In the genomic region with DNA sequence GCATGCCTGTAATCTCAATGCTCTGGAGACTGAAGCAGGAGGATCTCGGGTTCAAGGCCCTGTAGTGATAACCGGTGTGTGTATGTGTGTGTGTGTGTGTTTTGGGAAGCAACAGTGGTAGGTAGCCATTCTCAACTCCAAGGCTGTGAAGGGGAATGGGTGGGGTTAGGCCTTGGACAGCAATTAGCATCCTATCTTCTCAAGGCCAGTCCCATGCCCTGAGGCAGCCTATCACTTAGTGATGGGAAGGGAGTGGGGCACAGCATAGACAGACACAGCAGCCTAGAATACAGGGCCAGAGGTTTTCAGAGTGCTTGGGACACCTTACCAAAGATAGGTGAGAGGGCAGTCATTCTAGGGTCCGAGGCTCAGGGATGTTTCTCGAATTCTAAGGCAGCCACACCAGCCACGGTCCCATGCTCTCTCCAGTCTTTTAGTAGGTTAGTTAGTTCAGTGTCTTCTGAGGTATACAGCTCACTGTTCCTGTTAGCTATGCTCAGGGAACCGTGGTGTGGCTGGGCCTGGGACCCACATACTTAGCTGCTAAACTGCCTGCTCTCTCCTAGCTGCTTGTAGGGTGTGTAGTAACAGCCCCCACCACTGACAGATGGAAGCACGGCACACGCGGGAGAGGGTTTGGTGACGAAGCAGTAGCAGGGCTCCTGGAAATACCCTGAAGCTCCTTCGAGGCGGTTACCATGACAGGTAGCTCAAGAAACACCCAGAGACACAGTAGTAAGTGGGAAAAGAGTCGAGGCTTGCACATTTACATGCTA, we compare ENCODE assay signal across 11 mouse cellular contexts. TPM values are rescaled to one million over a fixed set of nuclear protein-coding genes. Genes with fewer than 3 reads are reported as not detected.
A peak's percentile ranks its signal among the peaks of the same experiment; 100 is the strongest.
DNase-seq lines count a peak whose midpoint lies in the region; ATAC-seq and TF ChIP-seq lines count a peak whose summit lies in the region.
"Had no signal": no experiment of that assay in that cellular context is flagged by ENCODE, and none has a peak within 500 bp of the region (broad histone marks: within the 10 kb centered on the region; RNA-seq: fewer than 3 reads in every experiment).

No protein-coding gene starts in this region.

- TF ChIP-seq CTCF in hindbrain, postnatal 0 days (IDR thresholded peaks at IDR 0.05; ENCODE audit: low read depth), result no peak
- TF ChIP-seq CTCF in thymus, adult 2 months (IDR thresholded peaks at IDR 0.05; ENCODE audit: borderline replicate concordance, control insufficient read depth, extremely low read depth, insufficient read depth, low read length, poor library complexity), result no peak
- no peak for TF ChIP-seq CTCF in liver, postnatal 0 days (IDR thresholded peaks at IDR 0.05; ENCODE audit: low read depth)

- H3K9me3 ChIP-seq in hindbrain, embryonic 14.5 days (ENCODE audit: control insufficient read depth, low read length), result no peaks in the 10 kb centered on the region
- no peaks in the 10 kb centered on the region for H3K9me3 ChIP-seq in hindbrain, postnatal 0 days (ENCODE audit: low read length)
- H3K9me3 ChIP-seq in liver, postnatal 0 days (ENCODE audit: low read length), result no peaks in the 10 kb centered on the region

- WGBS in hindbrain, embryonic 14.5 days, result 81% methylated on average over 13 of the region's 13 CpGs
- WGBS in hindbrain, postnatal 0 days, result 76% methylated on average over 13 of the region's 13 CpGs
- 35% methylated on average over 13 of the region's 13 CpGs for WGBS in thymus, adult 2 months
- WGBS in liver, postnatal 0 days (ENCODE audit: insufficient replicate concordance), result 61% methylated on average over 13 of the region's 13 CpGs

- no peak overlapping the region for H3K27ac ChIP-seq in hindbrain, embryonic 14.5 days
- no peak overlapping the region for H3K27ac ChIP-seq in hindbrain, postnatal 0 days
- peak overlapping the region; percentile 85 for H3K27ac ChIP-seq in thymus, adult 2 months (ENCODE audit: control insufficient read depth, insufficient read depth, low read length)
- H3K27ac ChIP-seq in liver, postnatal 0 days (ENCODE audit: low read depth), result peak overlapping the region; percentile 99

- no peaks in the 10 kb centered on the region for H3K27me3 ChIP-seq in hindbrain, embryonic 14.5 days (ENCODE audit: control insufficient read depth, insufficient read depth, low read length)
- H3K27me3 ChIP-seq in hindbrain, postnatal 0 days (ENCODE audit: insufficient read depth, low read length), result no peaks in the 10 kb centered on the region
- no peaks in the 10 kb centered on the region for H3K27me3 ChIP-seq in thymus, adult 2 months (ENCODE audit: control insufficient read depth, insufficient read depth, low read length)
- no peaks in the 10 kb centered on the region for H3K27me3 ChIP-seq in liver, postnatal 0 days (ENCODE audit: insufficient read depth, low read length)

- H3K4me1 ChIP-seq in hindbrain, embryonic 14.5 days (replicated peaks; ENCODE audit: control insufficient read depth, insufficient read depth, low read length), result peaks cover 71% of the 10 kb centered on the region
- peaks cover 58% of the 10 kb centered on the region for H3K4me1 ChIP-seq in hindbrain, postnatal 0 days (ENCODE audit: insufficient read depth, low read length)
- H3K4me1 ChIP-seq in thymus, adult 2 months (replicated peaks; ENCODE audit: control insufficient read depth, insufficient read depth, low read length), result peaks cover 76% of the 10 kb centered on the region
- H3K4me1 ChIP-seq in liver, postnatal 0 days (ENCODE audit: insufficient read depth), result peaks cover 89% of the 10 kb centered on the region

- ATAC-seq in hindbrain, embryonic 14.5 days (ENCODE audit: low FRiP score), result no peak
- no peak for ATAC-seq in hindbrain, postnatal 0 days
- ATAC-seq in liver, postnatal 0 days, result no peak

- no peak for TF ChIP-seq EP300 in liver, postnatal 0 days (IDR thresholded peaks at IDR 0.05; ENCODE audit: low read depth)

- intact Hi-C loops in heart, postnatal 25 days (cut with DNase I), result loop anchor here (5.0 kb wide), 1 partner anchor 120 kb away; the partner anchor contains the start of gene Cox5a

- H3K9ac ChIP-seq in hindbrain, embryonic 14.5 days, result no peak overlapping the region
- no peak overlapping the region; the same call in 1 of the 2 replicates for H3K9ac ChIP-seq in hindbrain, postnatal 0 days (replicated peaks; ENCODE audit: low read length)
- peak overlapping the region; percentile 52 for H3K9ac ChIP-seq in liver, postnatal 0 days (replicated peaks)

- H3K4me3 ChIP-seq in hindbrain, embryonic 14.5 days (replicated peaks; ENCODE audit: low read length), result no peak overlapping the region
- H3K4me3 ChIP-seq in hindbrain, postnatal 0 days (ENCODE audit: low read length), result no peak overlapping the region
- H3K4me3 ChIP-seq in thymus, adult 2 months (ENCODE audit: control insufficient read depth, insufficient read depth, low read length), result peak overlapping the region; percentile 16
- H3K4me3 ChIP-seq in liver, postnatal 0 days (ENCODE audit: low read depth, low read length), result peak overlapping the region; percentile 90; the same call in 1 of the 2 replicates

- H3K36me3 ChIP-seq in hindbrain, embryonic 14.5 days (replicated peaks; ENCODE audit: control insufficient read depth, insufficient read depth), result peaks cover 15% of the 10 kb centered on the region
- 0 out of 2 replicates have a peak, but pooled peaks cover 4% of the 10 kb centered on the region for H3K36me3 ChIP-seq in hindbrain, postnatal 0 days (ENCODE audit: insufficient read depth, low read length)
- H3K36me3 ChIP-seq in thymus, adult 2 months (ENCODE audit: control insufficient read depth, insufficient read depth, low read length), result no peaks in the 10 kb centered on the region; the same call in 1 of the 2 replicates
- H3K36me3 ChIP-seq in liver, postnatal 0 days (replicated peaks; ENCODE audit: insufficient read depth, low read length), result peaks cover 4% of the 10 kb centered on the region

- no peak for DNase-seq in hindbrain, embryonic 14.5 days (ENCODE audit: low spot score)
- no peak for DNase-seq in hindbrain, postnatal 0 days (ENCODE audit: low spot score)
- no peak for DNase-seq in thymus, adult 2 months
- DNase-seq in thymus, postnatal 0 days (ENCODE audit: low spot score), result no peak
- DNase-seq in liver, postnatal 0 days, result no peak
- no peak for DNase-seq in cerebellum, postnatal 4 days (ENCODE audit: low spot score in 2 of 2)
- DNase-seq in heart, postnatal 25 days (ENCODE audit: low spot score), result no peak
- DNase-seq in cerebellum, adult 9-10 months, result no peak

- peak overlapping the region; percentile 93; the same call in 1 of the 2 replicates for H3K4me2 ChIP-seq in hindbrain, embryonic 14.5 days (replicated peaks)
- H3K4me2 ChIP-seq in hindbrain, postnatal 0 days (ENCODE audit: low read depth, low read length), result no peak overlapping the region
- H3K4me2 ChIP-seq in liver, postnatal 0 days (ENCODE audit: low read depth, low read length), result peak overlapping the region; percentile 93

- TF ChIP-seq POLR2A in thymus, adult 2 months (IDR thresholded peaks at IDR 0.05; ENCODE audit: control insufficient read depth, extremely low read depth, insufficient read depth, low read length, poor library complexity), result no peak

RNA-seq across cellular contexts. Expression of gene Csk, which starts 11.5 kb away (rescaled TPM):
- polyA plus RNA-seq in hindbrain, embryonic 14.5 days (2014; fragmentation: Nextera tagmentation; extraction: Ambion mirVana), result 41.0 and 43.1 TPM in 2 replicates
- 128 and 129 TPM in 2 replicates for total RNA-seq in hindbrain, postnatal 0 days (2014; rRNA removed)
- 39.4 and 44.4 TPM in 2 replicates for polyA plus RNA-seq in hindbrain, postnatal 0 days (2015; fragmentation: Nextera tagmentation; extraction: Ambion mirVana)
- 245 and 301 TPM in 2 replicates for polyA plus RNA-seq in thymus, adult 2 months (2012; rRNA removed)
- polyA plus RNA-seq in thymus, postnatal 0 days (2015; fragmentation: Nextera tagmentation; extraction: Ambion mirVana), result 94.7 and 98.5 TPM in 2 replicates
- polyA plus RNA-seq in liver, postnatal 0 days (2015; fragmentation: Nextera tagmentation; extraction: Ambion mirVana), result 13.6 and 15.5 TPM in 2 replicates
- total RNA-seq in heart, postnatal 25 days (2021), result 10 to 100 TPM; 23.5 to 27.4 TPM

RNA-seq across cellular contexts. Expression of gene Lman1l, which starts 21.4 kb away (rescaled TPM):
- not detected in 2 replicates for polyA plus RNA-seq in hindbrain, embryonic 14.5 days (2014; fragmentation: Nextera tagmentation; extraction: Ambion mirVana)
- not detected in 2 replicates for total RNA-seq in hindbrain, postnatal 0 days (2014; rRNA removed)
- not detected in 2 replicates for polyA plus RNA-seq in hindbrain, postnatal 0 days (2015; fragmentation: Nextera tagmentation; extraction: Ambion mirVana)
- polyA plus RNA-seq in thymus, adult 2 months (2012; rRNA removed), result 0.20 and 0.26 TPM in 2 replicates
- 0.16 TPM in 1 of 2 replicates, not detected in the other for polyA plus RNA-seq in thymus, postnatal 0 days (2015; fragmentation: Nextera tagmentation; extraction: Ambion mirVana)
- polyA plus RNA-seq in liver, postnatal 0 days (2015; fragmentation: Nextera tagmentation; extraction: Ambion mirVana), result not detected in 2 replicates
- not detected for total RNA-seq in heart, postnatal 25 days (2021)
- total RNA-seq: layer of hippocampus, postnatal 14 days had no signal
- polyA plus RNA-seq: heart, embryonic 11.5 days had no signal

RNA-seq across cellular contexts. Expression of gene Cplx3, which starts 35.9 kb away (rescaled TPM):
- polyA plus RNA-seq in hindbrain, embryonic 14.5 days (2014; fragmentation: Nextera tagmentation; extraction: Ambion mirVana), result 0.51 TPM in 1 of 2 replicates, not detected in the other
- total RNA-seq in hindbrain, postnatal 0 days (2014; rRNA removed), result 0.10 TPM in 1 of 2 replicates, not detected in the other
- 0.79 and 1.2 TPM in 2 replicates for polyA plus RNA-seq in hindbrain, postnatal 0 days (2015; fragmentation: Nextera tagmentation; extraction: Ambion mirVana)
- 0.04 and 0.34 TPM in 2 replicates for polyA plus RNA-seq in thymus, adult 2 months (2012; rRNA removed)
- 0.18 TPM in 1 of 2 replicates, not detected in the other for polyA plus RNA-seq in thymus, postnatal 0 days (2015; fragmentation: Nextera tagmentation; extraction: Ambion mirVana)
- not detected in 2 replicates for polyA plus RNA-seq in liver, postnatal 0 days (2015; fragmentation: Nextera tagmentation; extraction: Ambion mirVana)
- total RNA-seq in heart, postnatal 25 days (2021), result not detected
- total RNA-seq: ES-E14 had no signal
- polyA plus RNA-seq: heart, embryonic 11.5 days had no signal

RNA-seq across cellular contexts. Expression of gene Cyp1a2, which starts 41.5 kb away (rescaled TPM):
- not detected in 2 replicates for polyA plus RNA-seq in hindbrain, embryonic 14.5 days (2014; fragmentation: Nextera tagmentation; extraction: Ambion mirVana)
- total RNA-seq in hindbrain, postnatal 0 days (2014; rRNA removed), result not detected in 2 replicates
- not detected in 2 replicates for polyA plus RNA-seq in hindbrain, postnatal 0 days (2015; fragmentation: Nextera tagmentation; extraction: Ambion mirVana)
- 1.1 and 2.5 TPM in 2 replicates for polyA plus RNA-seq in thymus, adult 2 months (2012; rRNA removed)
- 0.37 and 1.1 TPM in 2 replicates for polyA plus RNA-seq in thymus, postnatal 0 days (2015; fragmentation: Nextera tagmentation; extraction: Ambion mirVana)
- polyA plus RNA-seq in liver, postnatal 0 days (2015; fragmentation: Nextera tagmentation; extraction: Ambion mirVana), result 19.9 and 30.7 TPM in 2 replicates
- not detected for total RNA-seq in heart, postnatal 25 days (2021)
- total RNA-seq: layer of hippocampus, postnatal 14 days had no signal
- polyA plus RNA-seq: heart, embryonic 11.5 days had no signal

RNA-seq across cellular contexts. Expression of gene Cyp1a1, which starts 45.8 kb away (rescaled TPM):
- polyA plus RNA-seq in hindbrain, embryonic 14.5 days (2014; fragmentation: Nextera tagmentation; extraction: Ambion mirVana), result 0.10 and 0.24 TPM in 2 replicates
- 0.05 and 0.07 TPM in 2 replicates for total RNA-seq in hindbrain, postnatal 0 days (2014; rRNA removed)
- polyA plus RNA-seq in hindbrain, postnatal 0 days (2015; fragmentation: Nextera tagmentation; extraction: Ambion mirVana), result 0.10 and 0.24 TPM in 2 replicates
- polyA plus RNA-seq in thymus, adult 2 months (2012; rRNA removed), result 0.15 and 0.24 TPM in 2 replicates
- 0.05 and 0.08 TPM in 2 replicates for polyA plus RNA-seq in thymus, postnatal 0 days (2015; fragmentation: Nextera tagmentation; extraction: Ambion mirVana)
- polyA plus RNA-seq in liver, postnatal 0 days (2015; fragmentation: Nextera tagmentation; extraction: Ambion mirVana), result 2.2 and 4.3 TPM in 2 replicates
- total RNA-seq in heart, postnatal 25 days (2021), result under 1 TPM in 1 of 2 experiments, not detected in 1; 0.08 TPM
- polyA plus RNA-seq: heart, embryonic 11.5 days had no signal

Comparison
In these comparisons a context has a peak if more than half of its experiments do, and no peak if none do; other contexts are left out.
1. H3K27ac ChIP-seq: peak in thymus, adult 2 months (single experiment) and liver, postnatal 0 days (single experiment); none in hindbrain, embryonic 14.5 days (single experiment) and hindbrain, postnatal 0 days (single experiment).
2. H3K4me3 ChIP-seq: peak in thymus, adult 2 months (single experiment) and liver, postnatal 0 days (single experiment); none in hindbrain, embryonic 14.5 days (single experiment) and hindbrain, postnatal 0 days (single experiment).